Mouse (Mus musculus) kidney, postnatal 0 days (tissue): ENCODE results near the gene Atad3a. TPM values are rescaled to one million over a fixed set of nuclear protein-coding genes. Genes with fewer than 3 reads are reported as not detected.

Experiments
- ATAC-seq: fragments of 200-750 bp; cut with Nextera tagmentation; replicated peaks from 2 replicates; pipeline ENCODE4 v1.8.0; 2017; ENCODE audit warnings: low read depth, moderate number of reproducible peaks, moderate TSS enrichment, moderate library complexity; ENCODE audit not compliant: low FRiP score
- DNase-seq: peaks from one replicate; pipeline ENCODE4 v3.0.0-alpha.2; 2016; ENCODE audit warnings: low spot score
- H3K27ac ChIP-seq: fragments of 300-500 bp; sonication (generic); 2 replicates; pipeline ENCODE4 v1.5.1; 2014; ENCODE audit warnings: mild to moderate bottlenecking
- H3K27me3 ChIP-seq: fragments of 300-500 bp; sonication (generic); 2 replicates; pipeline ENCODE4 v1.6.1; 2014; ENCODE audit warnings: low read length, mixed read lengths; ENCODE audit not compliant: insufficient read depth
- H3K36me3 ChIP-seq: fragments of 300-500 bp; sonication (generic); 2 replicates; pipeline ENCODE4 v1.6.1; 2014; ENCODE audit warnings: low read length, mixed read lengths; ENCODE audit not compliant: insufficient read depth
- H3K4me1 ChIP-seq: fragments of 300-500 bp; sonication (generic); replicated peaks from 2 replicates; pipeline ENCODE4 v1.6.1; 2014; ENCODE audit warnings: antibody characterized with exemption, low read length, mixed read lengths; ENCODE audit not compliant: insufficient read depth
- H3K4me2 ChIP-seq: fragments of 300-500 bp; sonication (generic); 2 replicates; pipeline ENCODE4 v1.6.1; 2014; ENCODE audit warnings: mild to moderate bottlenecking, low read length, moderate library complexity, mixed read lengths
- H3K4me3 ChIP-seq: fragments of 300-500 bp; sonication (generic); replicated peaks from 2 replicates; pipeline ENCODE4 v1.5.1; 2014; ENCODE audit warnings: low read depth, low read length
- H3K9ac ChIP-seq: fragments of 300-500 bp; sonication (generic); 2 replicates; pipeline ENCODE4 v1.6.1; 2014; ENCODE audit warnings: low read depth, low read length
- H3K9me3 ChIP-seq: fragments of 300-500 bp; sonication (generic); replicated peaks from 2 replicates; pipeline ENCODE4 v1.6.1; 2016; ENCODE audit warnings: low read length, inconsistent platforms, mixed read lengths
- CTCF ChIP-seq: IDR thresholded peaks from 2 replicates; pipeline ENCODE4 v1.5.1; 2016; ENCODE audit warnings: antibody characterized with exemption, low read depth, mild to moderate bottlenecking, moderate library complexity
- WGBS: fragments of 180-500 bp; shearing (Covaris S2); extraction: QIAGEN DNeasy Blood & Tissue Kit; methylation state at CpG from one replicate; pipeline ENCODE4 v1.1.7; 2014; 5-methylcytosine and 5-hydroxymethylcytosine counted together
- polyA plus RNA-seq: library from polyadenylated mRNA; unstranded; fragments of >200 nt; fragmentation: Nextera tagmentation; extraction: Ambion mirVana; gene quantifications from 2 replicates; pipeline ENCODE4 v1.2.1, GENCODE M21; 2015

The Atad3a gene
- polyA plus RNA-seq, 1 experiment from 2014 or later = 92.1 TPM

DNA sequence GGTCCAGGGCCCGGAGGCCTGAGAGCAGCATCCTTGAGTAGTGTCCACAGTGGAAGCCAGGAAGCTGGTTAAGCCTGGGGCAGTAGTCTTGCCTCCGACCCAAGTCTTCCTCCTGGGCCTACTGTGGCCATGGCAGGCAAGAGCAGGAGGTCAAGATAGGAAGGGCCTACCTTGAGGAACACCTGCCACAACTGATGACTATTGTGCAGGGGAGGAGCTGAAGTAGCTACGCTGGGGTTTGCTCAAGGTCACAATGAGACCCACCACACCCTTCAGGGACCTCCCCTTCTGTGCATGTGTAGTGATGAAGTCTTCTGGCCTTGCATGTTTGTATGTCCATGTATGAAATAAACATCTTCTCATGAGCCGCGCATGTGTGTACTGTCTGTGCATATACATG is 25.1 kb downstream of the Atad3a start:
- no peak for TF ChIP-seq CTCF
- Histone ChIP-seq H3K36me3 (peaks cover 13% of the 10 kb centered on the region; the same call in 1 of the 2 replicates), H3K4me2 (peak overlapping the region; percentile 87), H3K4me1 (peaks cover 6% of the 10 kb centered on the region; the same call in 1 of the 2 replicates), H3K27ac (peak overlapping the region; percentile 89; the same call in 1 of the 2 replicates), H3K9ac (peak overlapping the region; percentile 84), H3K4me3 (peak overlapping the region; percentile 84), H3K27me3 (no peaks in the 10 kb centered on the region), H3K9me3 (no peaks in the 10 kb centered on the region)
- no peak for ATAC-seq
- WGBS = 58% methylated on average over 5 of the region's 5 CpGs
- no peak for DNase-seq

- 2% methylated on average over 62 of the region's 79 CpGs for WGBS
- no peaks in the 10 kb centered on the region for H3K9me3 ChIP-seq
- peak; percentile 61 for ATAC-seq
- H3K4me3 ChIP-seq = peak overlapping the region; percentile 84
- H3K27ac ChIP-seq = peak overlapping the region; percentile 89
- peaks cover 8% of the 10 kb centered on the region; the same call in 1 of the 2 replicates for H3K36me3 ChIP-seq
- no peak for TF ChIP-seq CTCF
- peak; percentile 53 for DNase-seq
- H3K27me3 ChIP-seq = no peaks in the 10 kb centered on the region
- H3K4me1 ChIP-seq = peaks cover 6% of the 10 kb centered on the region; the same call in 1 of the 2 replicates
- H3K4me2 ChIP-seq = peak overlapping the region; percentile 87
- peak overlapping the region; percentile 84 for H3K9ac ChIP-seq
Observed at GRCm38 (mm10) chr4:155734951-155735702, 25.8 kb downstream of the Atad3a start.

DNA sequence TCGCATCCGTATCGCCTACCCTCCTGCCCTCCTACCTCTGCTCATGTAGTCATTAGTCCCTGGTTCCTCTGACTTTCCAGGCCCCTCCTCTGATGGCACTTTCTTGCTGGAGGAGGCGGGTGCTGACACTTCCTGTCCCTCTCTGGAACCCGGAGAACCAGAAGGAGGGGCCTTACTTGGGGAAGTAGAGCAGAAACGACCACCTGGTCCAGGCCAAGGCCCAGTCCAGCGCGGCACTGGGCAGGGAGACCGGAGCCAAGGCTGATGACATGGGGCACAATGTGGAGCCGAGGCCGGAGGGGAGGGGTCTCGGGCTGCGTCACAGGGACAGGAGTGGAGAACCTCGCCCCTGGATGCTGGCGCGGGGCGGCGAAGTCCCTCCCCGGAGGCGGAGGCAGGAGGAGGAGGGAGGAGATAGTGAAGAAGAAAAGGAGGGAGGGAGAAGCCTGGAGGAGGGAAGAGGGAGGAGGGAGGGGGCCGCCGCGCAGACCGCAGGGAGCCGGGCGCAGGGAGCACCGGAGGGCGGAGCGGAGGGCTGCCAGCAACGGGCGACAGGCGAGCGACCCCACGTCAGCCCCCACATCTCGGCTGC is 26.4 kb downstream of the Atad3a start, which contains the start of gene Tmem240:
Gene Tmem240, plus strand, starts transcription at position 451 of the 592 bp plus-strand sequence.
- H3K9me3 ChIP-seq = no peaks in the 10 kb centered on the region
- peak within 1 kb of the TSS; percentile 84 for H3K4me3 ChIP-seq
- WGBS = under 1% methylated on average over 32 of the region's 35 CpGs
- TF ChIP-seq CTCF = no peak
- peak within 1 kb of the TSS; percentile 87 for H3K4me2 ChIP-seq
- peak; percentile 97 for DNase-seq
- H3K9ac ChIP-seq = peak within 1 kb of the TSS; percentile 84
- ATAC-seq = peak; percentile 90
- H3K27me3 ChIP-seq = no peaks in the 10 kb centered on the region
- peak within 1 kb of the TSS; percentile 89 for H3K27ac ChIP-seq
- peaks cover 6% of the 10 kb centered on the region; the same call in 1 of the 2 replicates for H3K4me1 ChIP-seq
- peaks cover 2% of the 10 kb centered on the region; the same call in 1 of the 2 replicates for H3K36me3 ChIP-seq

DNA sequence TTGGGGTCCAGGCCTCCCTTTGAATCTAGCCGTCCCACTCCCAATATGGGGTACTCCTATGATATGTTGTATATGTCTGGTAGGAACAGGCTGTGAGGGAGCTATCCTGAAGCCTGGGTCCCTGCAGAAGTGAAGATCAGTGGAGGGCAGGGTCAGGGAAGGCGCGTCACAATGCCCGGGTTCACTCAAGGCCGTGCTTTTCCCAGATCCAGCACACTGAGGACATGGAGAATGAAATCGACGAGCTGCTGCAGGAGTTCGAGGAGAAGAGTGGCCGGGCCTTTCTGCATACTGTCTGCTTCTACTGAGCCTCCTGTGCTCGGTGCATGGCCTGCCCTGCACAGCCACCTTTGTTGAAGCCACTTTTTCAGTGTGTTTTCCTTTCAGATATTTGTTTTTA is 27.6 kb downstream of the Atad3a start:
- WGBS = 91% methylated on average over 10 of the region's 10 CpGs
- H3K9ac ChIP-seq = no peak overlapping the region
- no peak overlapping the region for H3K27ac ChIP-seq
- H3K36me3 ChIP-seq = peaks cover 2% of the 10 kb centered on the region; the same call in 1 of the 2 replicates
- peaks cover 6% of the 10 kb centered on the region; the same call in 1 of the 2 replicates for H3K4me1 ChIP-seq
- H3K9me3 ChIP-seq = no peaks in the 10 kb centered on the region
- no peaks in the 10 kb centered on the region for H3K27me3 ChIP-seq
- no peak for TF ChIP-seq CTCF
- ATAC-seq = no peak
- H3K4me3 ChIP-seq = no peak overlapping the region
- DNase-seq = no peak
- no peak overlapping the region for H3K4me2 ChIP-seq

DNA sequence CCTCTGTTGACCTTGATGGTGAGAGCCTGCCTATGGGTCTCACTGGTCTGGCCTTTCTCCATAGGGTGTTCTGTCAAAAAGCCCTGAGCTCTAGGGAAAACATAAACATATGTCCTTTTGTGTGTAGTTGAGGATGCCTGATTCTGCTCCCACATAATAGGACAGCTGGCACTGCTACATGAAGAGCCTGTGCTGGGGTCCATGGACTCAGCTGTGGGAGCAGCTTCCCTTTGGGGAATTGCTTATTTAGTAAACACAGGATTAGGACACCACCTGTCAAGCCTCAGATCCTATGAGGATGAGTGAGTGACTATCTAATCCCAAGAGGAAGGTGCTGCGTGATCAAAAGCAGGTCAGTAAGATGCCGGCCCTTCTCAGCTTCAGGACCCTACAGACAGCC is 32.9 kb downstream of the Atad3a start:
- Histone ChIP-seq H3K4me1 (no peaks in the 10 kb centered on the region), H3K36me3 (peaks cover 4% of the 10 kb centered on the region; the same call in 1 of the 2 replicates), H3K4me3 (no peak overlapping the region), H3K27me3 (no peaks in the 10 kb centered on the region), H3K9me3 (no peaks in the 10 kb centered on the region), H3K9ac (no peak overlapping the region), H3K4me2 (no peak overlapping the region), H3K27ac (no peak overlapping the region)
- DNase-seq = no peak
- no peak for TF ChIP-seq CTCF
- ATAC-seq = no peak
- 87% methylated on average over 2 of the region's 2 CpGs for WGBS

GRCm38 (mm10) chr4:155721668-155722083 is 39.2 kb downstream of the Atad3a start:
- no peaks in the 10 kb centered on the region for H3K27me3 ChIP-seq
- H3K36me3 ChIP-seq = no peaks in the 10 kb centered on the region
- H3K9me3 ChIP-seq = no peaks in the 10 kb centered on the region
- H3K4me2 ChIP-seq = no peak overlapping the region
- H3K4me1 ChIP-seq = no peaks in the 10 kb centered on the region
- WGBS = 51% methylated on average over 4 of the region's 4 CpGs
- H3K27ac ChIP-seq = no peak overlapping the region
- no peak for ATAC-seq
- no peak overlapping the region for H3K9ac ChIP-seq
- peak; percentile 79 for TF ChIP-seq CTCF
- no peak overlapping the region for H3K4me3 ChIP-seq
- DNase-seq = peak; percentile 45
